Mouse (Mus musculus): Measurements from ENCODE around the gene Ncoa3. TPM values are rescaled to one million over a fixed set of nuclear protein-coding genes. Genes with fewer than 3 reads are reported as not detected.
A peak's percentile ranks its signal among the peaks of the same experiment; 100 is the strongest.

Gene Ncoa3
- polyA plus RNA-seq, 1 experiment from 2014 or later: 18.2 TPM

- WGBS: 93% methylated on average over 9 of the region's 9 CpGs
- no peak overlapping the region for H3K4me3 ChIP-seq (replicated peaks; ENCODE audit: low read depth, low read length)
- no peaks in the 10 kb centered on the region for H3K9me3 ChIP-seq (ENCODE audit: control insufficient read depth, low read length)
- no peak overlapping the region for H3K27ac ChIP-seq (replicated peaks; ENCODE audit: low read depth, low read length)
- no peaks in the 10 kb centered on the region for H3K27me3 ChIP-seq (ENCODE audit: control insufficient read depth, insufficient read depth, low read length)
- H3K4me1 ChIP-seq (ENCODE audit: control insufficient read depth, insufficient read depth, low read length): peaks cover 10% of the 10 kb centered on the region
- H3K4me2 ChIP-seq (ENCODE audit: low read length): no peak overlapping the region
- no peak for DNase-seq
- H3K9ac ChIP-seq (replicated peaks; ENCODE audit: low read length): no peak overlapping the region
- peaks cover 20% of the 10 kb centered on the region for H3K36me3 ChIP-seq (ENCODE audit: control insufficient read depth, insufficient read depth, low read length)
- no peak for ATAC-seq (ENCODE audit: low FRiP score, low TSS enrichment)
Observed at GRCm38 (mm10) chr2:166077371-166077770, 84.9 kb downstream of the Ncoa3 start.

DNA sequence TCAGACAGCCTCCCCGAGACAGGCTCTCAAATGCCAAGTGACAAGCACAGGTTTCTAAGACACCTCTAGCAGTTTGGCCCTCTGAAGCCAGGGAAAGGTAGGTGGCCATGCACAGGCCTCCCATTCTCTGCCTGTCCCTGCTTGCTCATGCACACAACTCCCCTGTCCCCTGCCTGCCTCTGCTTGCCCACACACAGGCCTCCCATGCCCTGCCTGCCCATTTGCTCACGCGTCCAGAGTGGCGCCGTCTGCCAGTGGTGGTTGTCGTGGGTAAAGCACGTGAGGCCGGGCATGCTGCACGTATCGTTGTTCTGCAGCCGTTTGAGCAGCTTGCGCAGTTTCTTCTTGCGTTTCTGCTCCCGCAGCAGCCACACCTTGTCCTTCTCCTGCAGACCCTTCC lies 86.8 kb downstream of the Ncoa3 start:
- ATAC-seq (ENCODE audit: low FRiP score, low TSS enrichment) (no peak), DNase-seq (no peak)
- Histone ChIP-seq H3K4me3 (replicated peaks; ENCODE audit: low read depth, low read length) (no peak overlapping the region), H3K9ac (replicated peaks; ENCODE audit: low read length) (no peak overlapping the region), H3K9me3 (ENCODE audit: control insufficient read depth, low read length) (no peaks in the 10 kb centered on the region), H3K4me2 (ENCODE audit: low read length) (no peak overlapping the region), H3K27me3 (ENCODE audit: control insufficient read depth, insufficient read depth, low read length) (no peaks in the 10 kb centered on the region), H3K36me3 (ENCODE audit: control insufficient read depth, insufficient read depth, low read length) (peaks cover 12% of the 10 kb centered on the region), H3K27ac (replicated peaks; ENCODE audit: low read depth, low read length) (no peak overlapping the region), H3K4me1 (ENCODE audit: control insufficient read depth, insufficient read depth, low read length) (peaks cover 7% of the 10 kb centered on the region)
- WGBS: 94% methylated on average over 14 of the region's 14 CpGs

- H3K36me3 ChIP-seq (ENCODE audit: control insufficient read depth, insufficient read depth, low read length): peaks cover 12% of the 10 kb centered on the region
- H3K27ac ChIP-seq (replicated peaks; ENCODE audit: low read depth, low read length): no peak overlapping the region
- no peak overlapping the region for H3K9ac ChIP-seq (replicated peaks; ENCODE audit: low read length)
- H3K27me3 ChIP-seq (ENCODE audit: control insufficient read depth, insufficient read depth, low read length): no peaks in the 10 kb centered on the region
- H3K4me2 ChIP-seq (ENCODE audit: low read length): no peak overlapping the region
- DNase-seq (peak; percentile 59), ATAC-seq (ENCODE audit: low FRiP score, low TSS enrichment) (0 out of 2 replicates have a peak, but pooled peaks have one; percentile 14)
- H3K9me3 ChIP-seq (ENCODE audit: control insufficient read depth, low read length): no peaks in the 10 kb centered on the region
- no peak overlapping the region for H3K4me3 ChIP-seq (replicated peaks; ENCODE audit: low read depth, low read length)
- no peaks in the 10 kb centered on the region for H3K4me1 ChIP-seq (ENCODE audit: control insufficient read depth, insufficient read depth, low read length)
- 60% methylated on average over 17 of the region's 17 CpGs for WGBS
Observed at GRCm38 (mm10) chr2:166079961-166080885, 87.8 kb downstream of the Ncoa3 start.

DNA sequence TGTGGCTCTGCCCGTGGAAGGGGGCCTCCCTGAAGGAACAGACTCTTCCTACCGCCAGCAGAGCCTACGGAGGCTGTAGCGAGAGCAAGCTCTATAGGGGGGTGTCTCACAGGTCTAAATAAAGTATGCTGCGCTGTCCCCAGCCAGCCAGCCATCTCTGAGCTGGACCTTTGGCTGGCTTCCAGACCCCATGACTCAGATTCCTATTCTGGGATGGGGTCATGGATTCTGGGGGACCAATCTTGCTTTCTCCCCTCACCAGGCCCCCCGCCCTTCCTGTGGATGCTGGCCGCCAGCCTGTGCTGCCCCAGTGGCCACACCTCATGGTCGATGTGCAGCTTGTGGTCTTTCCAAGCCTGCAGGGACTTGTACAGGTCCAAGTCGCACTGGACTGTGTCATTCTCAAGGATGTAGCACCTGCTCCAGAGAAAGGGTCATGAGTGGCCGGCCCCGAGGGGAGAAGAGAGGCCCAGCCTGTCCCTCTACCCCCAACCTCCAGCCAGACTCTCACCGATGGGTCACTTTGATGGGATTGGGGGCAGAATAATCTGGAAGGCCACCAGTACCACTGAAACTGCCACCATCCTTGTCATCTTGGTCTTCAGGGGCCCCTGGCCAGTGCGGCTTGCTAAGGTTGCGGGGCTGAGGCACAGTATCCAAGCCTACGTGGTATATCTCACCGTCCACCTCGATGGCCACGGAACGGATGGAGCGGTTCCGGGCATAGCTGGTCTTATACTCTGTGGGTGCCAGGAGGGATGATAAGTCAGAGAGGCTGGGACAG lies 88.7 kb downstream of the Ncoa3 start:
- DNase-seq (no peak), ATAC-seq (ENCODE audit: low FRiP score, low TSS enrichment) (no peak)
- H3K27me3 ChIP-seq (ENCODE audit: control insufficient read depth, insufficient read depth, low read length): no peaks in the 10 kb centered on the region
- no peak overlapping the region for H3K4me3 ChIP-seq (replicated peaks; ENCODE audit: low read depth, low read length)
- no peak overlapping the region for H3K9ac ChIP-seq (replicated peaks; ENCODE audit: low read length)
- no peak overlapping the region for H3K4me2 ChIP-seq (ENCODE audit: low read length)
- H3K27ac ChIP-seq (replicated peaks; ENCODE audit: low read depth, low read length): no peak overlapping the region
- peaks cover 12% of the 10 kb centered on the region for H3K36me3 ChIP-seq (ENCODE audit: control insufficient read depth, insufficient read depth, low read length)
- H3K4me1 ChIP-seq (ENCODE audit: control insufficient read depth, insufficient read depth, low read length): no peaks in the 10 kb centered on the region
- H3K9me3 ChIP-seq (ENCODE audit: control insufficient read depth, low read length): no peaks in the 10 kb centered on the region
- WGBS: 88% methylated on average over 21 of the region's 21 CpGs

GRCm38 (mm10) chr2:166082193-166082592 lies 89.8 kb downstream of the Ncoa3 start:
- no peak overlapping the region for H3K4me3 ChIP-seq (replicated peaks; ENCODE audit: low read depth, low read length)
- no peak overlapping the region for H3K27ac ChIP-seq (replicated peaks; ENCODE audit: low read depth, low read length)
- H3K4me1 ChIP-seq (ENCODE audit: control insufficient read depth, insufficient read depth, low read length): no peaks in the 10 kb centered on the region
- WGBS: 52% methylated on average over 5 of the region's 5 CpGs
- H3K9ac ChIP-seq (replicated peaks; ENCODE audit: low read length): no peak overlapping the region
- H3K9me3 ChIP-seq (ENCODE audit: control insufficient read depth, low read length): no peaks in the 10 kb centered on the region
- ATAC-seq (ENCODE audit: low FRiP score, low TSS enrichment): no peak
- DNase-seq: peak; percentile 81
- peaks cover 18% of the 10 kb centered on the region for H3K36me3 ChIP-seq (ENCODE audit: control insufficient read depth, insufficient read depth, low read length)
- no peaks in the 10 kb centered on the region for H3K27me3 ChIP-seq (ENCODE audit: control insufficient read depth, insufficient read depth, low read length)
- no peak overlapping the region for H3K4me2 ChIP-seq (ENCODE audit: low read length)

- peaks cover 18% of the 10 kb centered on the region for H3K36me3 ChIP-seq (ENCODE audit: control insufficient read depth, insufficient read depth, low read length)
- H3K9ac ChIP-seq (replicated peaks; ENCODE audit: low read length): no peak overlapping the region
- no peak overlapping the region for H3K4me2 ChIP-seq (ENCODE audit: low read length)
- no peak overlapping the region for H3K4me3 ChIP-seq (replicated peaks; ENCODE audit: low read depth, low read length)
- no peaks in the 10 kb centered on the region for H3K9me3 ChIP-seq (ENCODE audit: control insufficient read depth, low read length)
- H3K4me1 ChIP-seq (ENCODE audit: control insufficient read depth, insufficient read depth, low read length): no peaks in the 10 kb centered on the region
- DNase-seq (no peak), ATAC-seq (ENCODE audit: low FRiP score, low TSS enrichment) (no peak)
- no peaks in the 10 kb centered on the region for H3K27me3 ChIP-seq (ENCODE audit: control insufficient read depth, insufficient read depth, low read length)
- no peak overlapping the region for H3K27ac ChIP-seq (replicated peaks; ENCODE audit: low read depth, low read length)
- WGBS: 79% methylated on average over 10 of the region's 10 CpGs
Observed at GRCm38 (mm10) chr2:166082661-166083060, 90.2 kb downstream of the Ncoa3 start.

- Histone ChIP-seq H3K4me1 (ENCODE audit: control insufficient read depth, insufficient read depth, low read length) (no peaks in the 10 kb centered on the region), H3K27me3 (ENCODE audit: control insufficient read depth, insufficient read depth, low read length) (no peaks in the 10 kb centered on the region), H3K36me3 (ENCODE audit: control insufficient read depth, insufficient read depth, low read length) (peaks cover 13% of the 10 kb centered on the region; the same call in 1 of the 2 replicates), H3K9ac (replicated peaks; ENCODE audit: low read length) (0 out of 2 replicates have a peak overlapping the region, but pooled peaks have one; percentile 16), H3K9me3 (ENCODE audit: control insufficient read depth, low read length) (no peaks in the 10 kb centered on the region), H3K4me3 (replicated peaks; ENCODE audit: low read depth, low read length) (no peak overlapping the region), H3K27ac (replicated peaks; ENCODE audit: low read depth, low read length) (no peak overlapping the region; the same call in 1 of the 2 replicates), H3K4me2 (ENCODE audit: low read length) (no peak overlapping the region)
- DNase-seq (no peak), ATAC-seq (ENCODE audit: low FRiP score, low TSS enrichment) (no peak)
- WGBS: 75% methylated on average over 9 of the region's 9 CpGs
Observed at GRCm38 (mm10) chr2:166083542-166084031, 91.2 kb downstream of the Ncoa3 start.

DNA sequence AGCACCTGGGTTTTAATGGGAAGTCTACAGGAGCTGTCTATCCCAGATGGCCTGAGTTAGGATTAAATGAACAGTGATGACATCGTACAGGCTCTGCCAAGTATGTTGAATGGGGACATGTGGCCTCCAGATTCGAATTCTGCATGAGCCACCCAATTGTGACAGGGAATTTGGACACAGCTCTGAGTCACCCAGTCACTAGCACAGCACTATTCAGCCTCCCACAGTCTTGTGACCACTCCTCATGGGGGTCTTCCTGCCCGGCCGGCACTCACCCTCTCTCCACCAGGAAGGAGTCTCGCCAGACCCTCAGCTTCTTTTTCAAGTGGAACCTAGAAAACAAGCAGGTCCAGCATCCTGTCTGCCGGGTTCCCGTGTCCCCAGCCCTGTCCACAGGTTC lies 91.7 kb downstream of the Ncoa3 start:
- Histone ChIP-seq H3K27me3 (ENCODE audit: control insufficient read depth, insufficient read depth, low read length) (no peaks in the 10 kb centered on the region), H3K27ac (replicated peaks; ENCODE audit: low read depth, low read length) (no peak overlapping the region; the same call in 1 of the 2 replicates), H3K9ac (replicated peaks; ENCODE audit: low read length) (no peak overlapping the region), H3K4me1 (ENCODE audit: control insufficient read depth, insufficient read depth, low read length) (no peaks in the 10 kb centered on the region), H3K4me2 (ENCODE audit: low read length) (no peak overlapping the region), H3K9me3 (ENCODE audit: control insufficient read depth, low read length) (no peaks in the 10 kb centered on the region), H3K4me3 (replicated peaks; ENCODE audit: low read depth, low read length) (no peak overlapping the region), H3K36me3 (ENCODE audit: control insufficient read depth, insufficient read depth, low read length) (0 out of 2 replicates have a peak, but pooled peaks cover 8% of the 10 kb centered on the region)
- no peak for ATAC-seq (ENCODE audit: low FRiP score, low TSS enrichment)
- DNase-seq: no peak
- WGBS: 94% methylated on average over 7 of the region's 7 CpGs

Data from midbrain, embryonic 14.5 days (tissue).